Mouse (Mus musculus) kidney, postnatal 14 days (tissue): Measurements from ENCODE around the gene Crot.
A peak's percentile ranks its signal among the peaks of the same experiment; 100 is the strongest.
"Not testable (repeated sequence)": the region's sequence is repeated elsewhere in the genome, so short reads cannot be mapped to it uniquely, and the experiment has no call there.

Experiments
- DNase-seq: peaks from one replicate; pipeline ENCODE4 v3.0.0; 2022; ENCODE audit warnings: mixed read lengths

The Crot gene

DNA sequence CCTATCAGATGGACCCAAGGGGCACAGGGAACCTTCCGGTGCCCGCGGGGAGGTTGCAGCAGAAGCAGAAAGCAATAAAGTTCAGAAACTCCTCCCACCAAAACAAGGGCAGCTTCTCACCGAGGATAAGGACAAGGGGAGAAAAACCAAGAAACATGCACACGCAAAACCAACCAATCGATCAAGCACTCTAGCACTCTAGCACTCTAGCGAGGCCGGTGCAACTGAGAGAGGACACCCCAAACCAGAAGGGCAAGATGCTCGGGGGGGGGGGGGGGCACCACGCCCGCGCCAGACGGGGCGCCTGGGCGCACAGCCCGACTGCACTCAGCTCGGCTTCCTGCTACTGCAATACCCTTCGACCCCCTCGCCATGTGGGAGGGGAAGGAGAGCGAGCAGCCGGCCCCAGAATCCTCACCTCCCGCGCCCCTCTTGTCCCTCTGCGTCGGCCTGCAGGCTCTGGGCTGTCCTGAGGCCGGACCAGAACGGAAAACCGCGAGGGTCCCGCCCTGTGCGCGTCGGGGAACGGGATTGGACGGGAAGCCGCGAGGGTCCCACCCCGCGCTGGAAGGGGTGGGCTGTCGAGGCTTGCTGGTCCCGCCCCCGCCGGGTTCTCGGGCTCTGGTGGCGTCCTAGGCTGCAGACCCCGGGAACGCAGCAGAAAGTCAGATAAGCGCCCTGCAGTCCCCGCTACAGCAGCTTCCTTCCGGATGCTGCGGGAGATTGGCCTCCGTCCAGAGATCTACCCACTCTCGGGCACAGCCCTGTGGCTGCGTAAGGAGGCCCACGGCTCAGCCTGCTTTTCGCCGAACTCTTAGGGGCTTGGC, at the start of gene Crot:
TSS of gene Crot (minus strand) at position 639 of the 827 bp plus-strand sequence.
- peak; percentile 95 for DNase-seq

- DNase-seq = no peak
Measured at GRCm38 (mm10) chr5:9045904-9046303, 48.8 kb upstream of the Crot start.

GRCm38 (mm10) chr5:9044821-9045220, 47.7 kb upstream of the Crot start:
- DNase-seq = no peak

DNA sequence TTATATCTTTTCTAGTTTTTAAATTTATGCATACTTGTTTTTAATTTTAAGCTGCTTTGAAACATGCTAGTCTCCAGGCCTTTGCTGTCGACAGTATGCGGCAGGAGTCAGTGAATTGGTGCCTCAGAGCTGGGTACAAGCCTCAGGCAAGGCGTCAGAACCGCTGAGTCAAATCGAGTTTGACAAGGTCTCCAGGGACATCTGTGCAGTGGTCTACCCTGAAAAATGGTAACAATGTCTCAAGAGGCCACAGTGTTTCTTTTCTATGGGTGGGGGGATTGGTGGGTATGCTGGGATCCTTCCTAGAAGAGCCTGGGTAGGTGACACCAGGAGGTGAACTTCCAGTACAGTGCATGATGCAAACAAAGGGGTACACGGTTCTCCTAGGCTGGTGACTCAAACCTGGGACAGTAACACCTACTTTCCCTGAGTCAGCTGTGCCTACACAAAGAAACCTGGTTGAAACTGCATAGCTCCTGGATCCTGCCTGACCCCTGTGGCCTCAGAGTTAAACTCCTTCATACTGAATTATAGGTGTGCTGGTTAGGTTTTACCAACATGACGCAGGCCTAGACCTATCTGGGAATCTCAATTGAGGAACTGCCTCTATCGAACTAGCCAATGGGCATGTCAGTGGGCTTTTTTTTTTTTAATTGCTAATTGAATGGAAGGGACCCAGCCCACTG, 46.6 kb upstream of the Crot start:
- no peak for DNase-seq

DNA sequence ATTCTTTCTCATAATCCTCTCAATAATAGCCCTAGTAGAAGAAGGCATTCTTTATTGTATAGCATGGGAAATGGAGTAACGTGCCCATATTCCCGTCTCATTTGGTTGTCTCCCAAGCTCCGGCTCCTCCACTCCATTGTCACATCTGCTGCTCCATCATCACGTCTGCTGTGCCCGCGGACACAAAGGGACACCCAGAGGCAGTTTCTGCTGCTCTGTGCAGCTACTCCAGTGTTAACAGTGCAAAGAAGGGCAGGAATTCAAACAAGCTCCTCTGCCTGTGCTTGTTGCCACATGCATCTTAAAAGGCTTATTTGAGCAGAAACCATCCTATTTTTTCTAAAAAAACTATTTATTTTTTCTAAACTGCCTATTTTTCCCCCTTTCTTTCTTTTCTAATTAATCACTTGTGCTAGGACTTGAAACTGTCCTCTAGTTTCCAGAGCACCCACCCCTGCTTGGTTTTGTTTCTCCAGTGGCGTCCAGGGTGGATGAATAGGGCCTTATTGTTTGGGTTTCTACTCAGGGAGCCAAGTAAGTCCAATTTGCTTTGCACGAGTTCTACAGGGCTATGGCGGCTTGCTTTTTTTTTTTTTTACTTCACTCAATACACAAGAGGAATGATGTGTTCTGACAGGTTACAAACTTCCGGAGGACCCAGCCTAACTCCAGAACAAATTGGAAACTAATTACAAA, 45.7 kb upstream of the Crot start:
- DNase-seq = no peak

- no peak for DNase-seq
Measured at GRCm38 (mm10) chr5:9040665-9041215, 43.6 kb upstream of the Crot start.

- no peak for DNase-seq
Measured at GRCm38 (mm10) chr5:9039978-9040377, 42.9 kb upstream of the Crot start.

- DNase-seq = no peak
Measured at GRCm38 (mm10) chr5:9037292-9037691, 40.2 kb upstream of the Crot start.

GRCm38 (mm10) chr5:9035457-9035856, 38.3 kb upstream of the Crot start:
- no peak for DNase-seq

- DNase-seq = peak; percentile 52
Measured at GRCm38 (mm10) chr5:9034535-9034934, 37.4 kb upstream of the Crot start.

GRCm38 (mm10) chr5:9033843-9034242, 36.7 kb upstream of the Crot start:
- DNase-seq = no peak

- DNase-seq = no peak
Measured at GRCm38 (mm10) chr5:9032641-9033040, 35.5 kb upstream of the Crot start.

- peak; percentile 16 for DNase-seq
Measured at GRCm38 (mm10) chr5:9032101-9032590, 35.0 kb upstream of the Crot start.

- DNase-seq = no peak
Measured at GRCm38 (mm10) chr5:9028266-9028841, 31.2 kb upstream of the Crot start.

- DNase-seq = no peak
Measured at GRCm38 (mm10) chr5:9015352-9015751, 18.2 kb upstream of the Crot start.

- DNase-seq = no peak
Measured at GRCm38 (mm10) chr5:9014774-9015173, 17.6 kb upstream of the Crot start.

DNA sequence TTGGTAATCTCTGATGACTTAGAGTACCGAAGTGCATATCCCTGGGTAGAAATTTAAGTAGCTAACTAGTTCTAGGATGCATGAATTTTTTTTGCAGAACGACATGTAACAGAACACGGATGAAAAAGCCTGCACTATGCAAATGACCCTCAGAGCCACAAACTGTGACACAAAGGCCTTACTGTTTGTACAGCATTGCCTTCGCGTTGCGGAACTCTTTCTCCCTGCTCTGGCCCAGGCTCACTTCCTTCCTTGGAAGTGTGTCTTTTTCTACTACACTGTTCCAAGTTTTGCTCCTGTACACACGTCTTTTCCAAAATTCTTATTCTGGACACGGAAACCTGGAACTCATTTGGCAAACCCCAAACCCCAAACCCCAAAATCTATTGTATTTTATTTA, 14.2 kb upstream of the Crot start:
- DNase-seq = no peak

DNA sequence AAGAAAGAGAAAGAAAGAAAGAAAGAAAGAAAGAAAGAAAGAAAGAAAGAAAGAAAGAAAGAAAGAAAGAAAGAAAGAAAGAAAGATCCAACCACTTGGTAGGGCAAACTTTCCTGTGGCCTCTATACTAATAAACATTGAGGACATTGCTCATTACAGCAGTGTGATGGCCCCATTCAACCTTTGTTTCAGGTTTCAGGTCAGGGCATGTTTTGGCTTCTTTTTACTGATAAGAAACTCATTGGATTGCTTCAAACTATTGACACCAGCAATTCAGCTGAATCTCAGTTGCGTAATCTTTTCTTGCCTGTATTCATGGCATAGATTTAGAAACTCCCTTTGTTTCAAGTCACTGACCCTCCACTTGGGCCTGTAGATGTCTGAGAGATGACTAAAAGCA, 13.0 kb upstream of the Crot start:
- DNase-seq = no peak

GRCm38 (mm10) chr5:9006585-9006984, 9.5 kb upstream of the Crot start:
- not testable (repeated sequence) for DNase-seq

- DNase-seq = peak; percentile 16
Measured at GRCm38 (mm10) chr5:9000006-9000405, 2.9 kb upstream of the Crot start.

GRCm38 (mm10) chr5:8999108-8999507, 2.0 kb upstream of the Crot start:
- no peak for DNase-seq

DNA sequence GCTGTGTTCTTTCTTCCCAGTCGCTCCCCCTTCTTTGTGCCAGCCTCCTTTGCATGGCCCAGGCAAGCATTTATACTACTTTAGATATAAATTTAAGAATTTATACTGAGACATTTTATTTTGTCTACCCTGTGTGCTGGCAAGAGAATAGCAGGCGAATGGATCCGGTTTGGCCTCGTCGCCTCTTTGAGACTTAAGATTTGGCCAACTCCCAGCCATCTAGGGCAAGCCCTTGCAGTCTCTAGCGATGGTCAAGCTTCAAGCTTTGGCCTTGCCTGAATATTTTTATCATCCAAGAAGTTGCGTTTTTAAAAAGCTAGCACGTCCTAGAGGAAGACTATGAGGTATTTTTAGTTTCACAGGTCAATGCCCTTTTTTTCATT, 380 bp upstream of the Crot start:
- DNase-seq = no peak
